Mouse (Mus musculus) forebrain, embryonic 15.5 days (tissue): Measurements from ENCODE around the gene Slc35d1. TPM values are rescaled to one million over a fixed set of nuclear protein-coding genes. Genes with fewer than 3 reads are reported as not detected.

Experiments
- ATAC-seq: fragments of 200-750 bp; cut with Nextera tagmentation; replicated peaks from 2 replicates; pipeline ENCODE4 v1.8.0; 2017; ENCODE audit warnings: mild to moderate bottlenecking, moderate TSS enrichment, moderate library complexity
- H3K27ac ChIP-seq: fragments of 300-500 bp; sonication (generic); replicated peaks from 2 replicates; pipeline ENCODE4 v1.5.1; 2015; ENCODE audit warnings: mild to moderate bottlenecking, inconsistent platforms
- H3K27me3 ChIP-seq: fragments of 300-500 bp; sonication (generic); 2 replicates; pipeline ENCODE4 v1.6.1; 2015; ENCODE audit warnings: inconsistent platforms
- H3K36me3 ChIP-seq: fragments of 300-500 bp; sonication (generic); 2 replicates; pipeline ENCODE4 v1.6.1; 2015; ENCODE audit warnings: mild to moderate bottlenecking, inconsistent platforms
- H3K4me1 ChIP-seq: fragments of 300-500 bp; sonication (generic); 2 replicates; pipeline ENCODE4 v1.6.1; 2015; ENCODE audit warnings: inconsistent platforms
- H3K4me2 ChIP-seq: fragments of 300-500 bp; sonication (generic); replicated peaks from 2 replicates; pipeline ENCODE4 v1.6.1; 2015; ENCODE audit warnings: mild to moderate bottlenecking, inconsistent platforms
- H3K4me3 ChIP-seq: fragments of 300-500 bp; sonication (generic); 2 replicates; pipeline ENCODE4 v1.5.1; 2015; ENCODE audit warnings: mild to moderate bottlenecking, inconsistent platforms
- H3K9ac ChIP-seq: fragments of 300-500 bp; sonication (generic); replicated peaks from 2 replicates; pipeline ENCODE4 v1.6.1; 2015; ENCODE audit warnings: mild to moderate bottlenecking, inconsistent platforms
- H3K9me3 ChIP-seq: fragments of 300-500 bp; sonication (generic); 2 replicates; pipeline ENCODE4 v1.6.1; 2016; ENCODE audit warnings: inconsistent platforms
- whole genome bisulfite sequencing: fragments of 180-500 bp; shearing (Covaris S2); methylation state at CpG from one replicate; pipeline ENCODE4 v1.1.7; 2015; ENCODE audit warnings: mixed read lengths; 5-methylcytosine and 5-hydroxymethylcytosine counted together
- polyA plus RNA-seq: library from polyadenylated mRNA; unstranded; fragments of >200 nt; fragmentation: Nextera tagmentation; extraction: Ambion mirVana; gene quantifications from 2 replicates; pipeline ENCODE4 v1.2.1, GENCODE M21; 2015

The Slc35d1 gene
- polyA plus RNA-seq, 1 experiment from 2014 or later, result 5.0 TPM

GRCm38 (mm10) chr4:103120874-103121389 is 94.0 kb downstream of the Slc35d1 start:
- Histone ChIP-seq H3K4me1 (peaks cover 30% of the 10 kb centered on the region), H3K27ac (no peak overlapping the region), H3K4me3 (0 out of 2 replicates have a peak overlapping the region, but pooled peaks have one; percentile 78), H3K4me2 (no peak overlapping the region), H3K9ac (no peak overlapping the region), H3K36me3 (peaks cover 6% of the 10 kb centered on the region; the same call in 1 of the 2 replicates), H3K9me3 (no peaks in the 10 kb centered on the region), H3K27me3 (no peaks in the 10 kb centered on the region)
- WGBS, result 87% methylated on average over 9 of the region's 9 CpGs
- ATAC-seq, result no peak

Other genes with a start within 250 kb of the Slc35d1 start
- gene Tctex1d1, start 236.6 kb downstream of the Slc35d1 start, polyA plus RNA-seq, result 0.34 and 1.1 TPM in 2 replicates
- not detected in 2 replicates for gene Insl5, start 188.3 kb downstream of the Slc35d1 start, polyA plus RNA-seq
- gene Mier1, start 100.8 kb downstream of the Slc35d1 start, polyA plus RNA-seq, result 36.4 and 38.0 TPM in 2 replicates
- 4.0 and 5.8 TPM in 2 replicates for gene Wdr78, start 100.6 kb downstream of the Slc35d1 start, polyA plus RNA-seq
- gene 4921539E11Rik, start 75.7 kb upstream of the Slc35d1 start, polyA plus RNA-seq, result not detected in 2 replicates
- 15.3 and 15.5 TPM in 2 replicates for gene Oma1, start 98.6 kb upstream of the Slc35d1 start, polyA plus RNA-seq